Mouse (Mus musculus): ENCODE data around the gene Cfap74. TPM values are rescaled to one million over a fixed set of nuclear protein-coding genes. Genes with fewer than 3 reads are reported as not detected.

The Cfap74 gene
- total RNA-seq (2023) = under 1 TPM; 0.48 to 0.55 TPM

DNA sequence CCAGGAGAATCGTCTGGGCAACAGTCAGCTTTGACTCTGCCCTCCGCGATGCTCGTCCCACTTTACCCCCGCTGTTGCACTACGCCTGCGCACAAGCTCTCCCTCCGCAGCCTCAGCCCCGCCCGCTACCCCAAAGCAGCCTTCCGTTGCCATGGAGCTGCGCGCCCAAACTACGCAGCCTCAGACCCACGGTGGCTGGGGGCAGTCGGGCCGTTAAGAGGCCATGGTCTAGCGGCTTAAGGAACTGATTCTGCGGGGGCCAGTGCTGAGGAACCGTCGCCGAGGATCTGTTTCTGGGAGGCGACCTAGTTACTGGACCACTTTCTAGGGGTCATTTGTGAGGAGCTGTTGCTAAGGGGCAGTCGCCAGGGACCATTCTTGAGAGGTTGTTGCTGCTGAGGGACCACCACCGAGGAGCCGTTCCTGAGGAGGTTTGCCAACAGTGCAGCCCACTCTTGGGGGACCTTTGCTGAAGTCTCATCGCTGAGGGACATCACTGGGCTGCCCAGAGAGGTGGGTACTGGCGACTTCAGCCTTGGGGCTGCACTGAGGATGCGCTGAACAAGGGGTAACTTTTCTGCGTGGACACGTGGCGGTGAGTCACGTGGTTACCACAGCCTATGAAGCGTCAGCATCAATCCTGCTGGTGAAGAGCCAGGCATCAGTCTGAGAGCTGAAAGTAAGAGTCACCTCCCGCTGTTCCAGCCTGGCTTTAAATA lies at the start of gene Cfap74:
Gene Cfap74 (plus strand): TSS at position 133 of the 719 bp plus-strand sequence.

DNA sequence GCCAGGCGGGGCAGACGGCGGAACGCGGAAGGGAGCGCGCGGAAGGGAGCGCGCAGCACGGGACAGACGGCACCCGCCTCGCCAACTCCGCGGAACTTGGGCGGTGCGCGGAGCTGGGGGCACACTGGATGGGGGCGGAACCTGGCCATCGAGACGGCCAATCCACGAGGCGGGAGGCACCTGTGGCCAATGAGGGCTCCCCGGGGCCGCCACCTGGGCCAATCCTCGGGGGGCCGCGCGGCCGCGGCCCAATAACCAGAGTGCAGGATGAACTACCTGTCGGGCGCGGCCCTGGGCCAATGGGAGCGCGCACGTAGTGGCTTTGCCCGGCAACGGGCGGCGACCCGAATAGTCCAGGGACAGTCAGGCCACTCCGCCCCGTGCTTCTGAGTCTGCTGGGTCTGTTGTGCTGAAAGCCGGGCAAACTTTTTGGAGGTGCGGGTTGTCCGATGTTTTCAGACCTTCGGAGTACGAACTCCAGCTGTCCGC lies 47.6 kb upstream of the Cfap74 start, which contains the start of gene Prkcz:
Gene Prkcz (minus strand): TSS at position 59 of the 489 bp plus-strand sequence.

DNA sequence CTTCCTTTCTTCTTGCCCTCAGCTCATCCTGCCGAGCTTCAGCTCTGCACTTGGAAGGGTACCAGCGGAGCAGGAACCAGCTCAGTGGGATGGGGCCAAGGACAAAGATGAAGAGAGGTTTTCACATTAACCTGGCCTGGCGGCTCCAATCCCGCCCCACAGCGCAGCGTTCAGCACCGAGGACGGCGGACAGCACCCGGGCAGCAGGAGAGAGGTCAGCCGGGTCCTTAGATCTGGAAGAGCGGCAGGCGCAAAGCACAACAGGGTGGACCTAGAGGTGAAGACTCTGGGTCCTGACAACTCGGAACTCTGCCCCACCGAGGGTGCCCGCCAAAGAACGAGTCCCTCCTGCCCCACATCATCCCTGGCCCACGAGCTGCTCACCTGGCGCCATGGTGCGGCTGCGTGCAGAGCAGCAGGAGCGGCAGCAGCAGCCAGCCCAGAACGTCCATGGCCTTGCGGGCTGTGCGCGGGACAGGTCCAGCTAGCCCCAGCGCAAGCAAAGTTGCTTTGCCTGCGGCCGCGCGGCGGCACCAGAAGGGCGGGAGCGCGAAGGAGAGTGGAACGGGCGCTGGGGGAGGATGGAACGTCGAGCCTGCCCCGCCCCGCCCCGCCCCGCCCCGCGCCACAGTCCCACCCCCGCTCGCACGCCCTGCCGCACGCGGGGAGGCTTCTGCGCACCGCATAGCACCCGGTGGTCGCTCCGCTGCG lies 11.3 kb upstream of the Cfap74 start, which contains the start of gene Gabrd:
Gene Gabrd (minus strand): TSS at position 602 of the 711 bp plus-strand sequence.

DNA sequence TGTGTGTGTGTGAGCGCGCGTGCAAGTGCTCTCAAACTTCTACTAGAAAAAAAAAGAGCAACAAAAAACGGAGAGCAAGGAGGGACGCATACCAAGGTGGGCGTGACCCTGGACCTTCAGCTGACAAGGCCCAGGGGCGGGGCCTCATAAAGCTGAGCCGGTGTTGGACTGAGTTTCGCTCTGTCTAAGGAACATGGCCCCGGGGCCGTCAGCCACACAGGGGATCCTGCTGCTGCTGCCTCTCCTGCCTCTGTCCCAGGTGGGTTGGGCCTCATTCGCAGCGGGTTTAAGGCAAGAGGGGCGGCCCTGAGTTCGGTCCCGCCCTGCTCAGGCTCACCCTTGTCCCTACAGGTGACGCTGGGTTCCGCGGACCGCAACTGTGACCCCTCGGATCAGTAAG lies 60.0 kb downstream of the Cfap74 start, which contains the start of gene Tmem52:
Gene Tmem52 (plus strand): TSS at position 163 of the 400 bp plus-strand sequence.

DNA sequence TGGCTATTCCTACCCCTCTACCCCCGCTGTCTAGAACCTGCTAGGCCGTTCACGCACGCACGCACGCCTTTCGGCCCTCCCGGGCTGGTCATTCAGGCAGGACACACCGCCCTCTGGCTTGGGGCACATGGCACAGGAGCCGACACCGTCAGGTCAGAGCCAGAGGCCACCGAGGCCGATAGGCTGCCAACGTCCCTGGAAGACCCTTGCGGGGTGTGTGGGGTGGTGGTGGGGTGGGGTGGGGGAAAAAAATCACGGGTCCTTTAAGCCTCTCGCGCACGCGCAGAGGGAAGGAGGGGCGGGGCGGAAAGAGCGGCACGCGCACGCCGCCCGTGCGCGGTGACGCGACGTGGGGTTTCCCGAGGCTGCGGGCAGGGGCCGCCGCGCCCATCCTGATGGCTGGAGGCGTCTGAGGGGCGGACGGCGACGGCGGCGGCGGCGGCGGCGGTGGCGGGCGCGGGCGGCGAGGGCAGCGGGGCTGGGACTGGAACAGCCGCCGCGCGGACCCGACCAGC lies 82.1 kb downstream of the Cfap74 start, which contains the start of gene Gnb1:
Gene Gnb1 (plus strand): TSS at position 372 of the 515 bp plus-strand sequence.

Other genes with a start within 250 kb of the Cfap74 start
- 10 to 100 TPM; 30.8 to 31.8 TPM for gene Ski, start 186.6 kb upstream of the Cfap74 start, total RNA-seq (2023)
- gene Faap20, start 159.4 kb upstream of the Cfap74 start, total RNA-seq (2023) = 10 to 100 TPM; 30.7 to 35.7 TPM
- under 1 TPM; 0.28 to 0.79 TPM for gene Prkcz, start 47.8 kb upstream of the Cfap74 start, total RNA-seq (2023)
- gene Gabrd, start 11.1 kb upstream of the Cfap74 start, total RNA-seq (2023) = not detected
- not detected for gene Tmem52, start 59.9 kb downstream of the Cfap74 start, total RNA-seq (2023)
- 100 to 1,000 TPM; 248 to 278 TPM for gene Gnb1, start 82.2 kb downstream of the Cfap74 start, total RNA-seq (2023)
- gene Nadk, start 153.2 kb downstream of the Cfap74 start, total RNA-seq (2023) = 100 to 1,000 TPM; 330 to 334 TPM
- gene Slc35e2, start 192.2 kb downstream of the Cfap74 start, total RNA-seq (2023) = 10 to 100 TPM; 16.7 to 17.2 TPM
- gene Cdk11b, start 215.7 kb downstream of the Cfap74 start, total RNA-seq (2023) = 100 to 1,000 TPM; 112 to 122 TPM
- gene Gm10563, start 236.2 kb downstream of the Cfap74 start, total RNA-seq (2023) = not detected
- gene Mmp23, start 244.2 kb downstream of the Cfap74 start, total RNA-seq (2023) = under 1 TPM; 0.39 to 0.75 TPM

Data from neutrophil, adult 83 days (primary cell).